Comparison of ENCODE assay signal across 8 mouse cellular contexts in the genomic region with DNA sequence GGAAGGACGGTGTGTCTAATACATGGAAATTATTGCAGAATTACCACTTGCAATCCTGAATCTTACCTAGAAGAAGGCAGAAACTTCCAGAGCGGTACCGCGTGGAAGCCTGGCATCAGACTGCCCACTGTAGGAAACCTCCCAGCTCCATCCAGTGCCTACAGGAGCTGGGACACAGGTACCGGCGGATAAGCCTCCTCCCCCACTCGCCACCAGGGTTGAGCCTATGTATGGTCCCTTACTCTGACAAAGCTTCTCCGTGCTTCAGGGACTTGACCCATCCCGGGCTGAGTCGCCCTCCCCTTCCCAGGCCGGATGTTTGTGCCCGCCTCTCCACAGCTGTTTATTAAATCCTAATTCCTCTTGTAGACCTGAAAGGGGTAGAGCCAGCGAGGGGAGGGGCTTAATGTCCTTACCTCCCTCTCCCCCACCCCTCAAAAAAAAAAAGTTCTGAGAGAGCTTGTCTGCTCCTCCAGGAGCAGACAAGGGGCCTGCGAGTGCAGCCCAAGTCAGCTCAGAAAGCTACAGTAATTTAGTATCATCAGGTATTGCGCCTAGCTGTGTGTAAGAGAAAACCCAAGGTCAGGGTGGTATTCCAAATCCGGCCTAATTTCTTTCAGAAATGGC. TPM values are rescaled to one million over a fixed set of nuclear protein-coding genes. Genes with fewer than 3 reads are reported as not detected.
DNase-seq lines count a peak whose midpoint lies in the region; ATAC-seq and TF ChIP-seq lines count a peak whose summit lies in the region.

No protein-coding gene starts in this region.

- peak overlapping the region; percentile 59 for H3K9ac ChIP-seq in limb, embryonic 13.5 days
- peak overlapping the region; percentile 51 for H3K9ac ChIP-seq in midbrain, embryonic 16.5 days (ENCODE audit: low read depth, low read length)

- DNase-seq in kidney, adult 2 months = no peak
- DNase-seq in kidney, adult 8-10 months = no peak
- peak; percentile 30 for DNase-seq in forebrain, embryonic 10.5 days (ENCODE audit: extremely low spot score, low spot score)
- no peak for DNase-seq in layer of hippocampus, postnatal 10 days (ENCODE audit: low spot score in 2 of 2)
- no peak for DNase-seq in layer of hippocampus, adult 18-20 months (ENCODE audit: low spot score in 2 of 2)
- no peak for DNase-seq in gastrocnemius, postnatal 36 days

- peak overlapping the region; percentile 91 for H3K4me2 ChIP-seq in limb, embryonic 13.5 days (replicated peaks)
- peak overlapping the region; percentile 72 for H3K4me2 ChIP-seq in midbrain, embryonic 16.5 days (ENCODE audit: low read length)

- H3K4me3 ChIP-seq in kidney, adult 2 months (ENCODE audit: insufficient read depth, low read depth, low read length) = peak overlapping the region; percentile 4; the same call in 1 of the 2 replicates
- peak overlapping the region; percentile 54 for H3K4me3 ChIP-seq in forebrain, embryonic 10.5 days
- H3K4me3 ChIP-seq in limb, embryonic 13.5 days = peak overlapping the region; percentile 47
- H3K4me3 ChIP-seq in midbrain, embryonic 16.5 days (ENCODE audit: low read depth, low read length) = peak overlapping the region; percentile 27

- H3K36me3 ChIP-seq in kidney, adult 2 months (ENCODE audit: control insufficient read depth, insufficient read depth, low read length) = no peaks in the 10 kb centered on the region
- H3K36me3 ChIP-seq in forebrain, embryonic 10.5 days (replicated peaks) = no peaks in the 10 kb centered on the region
- H3K36me3 ChIP-seq in limb, embryonic 13.5 days = no peaks in the 10 kb centered on the region
- no peaks in the 10 kb centered on the region for H3K36me3 ChIP-seq in midbrain, embryonic 16.5 days (ENCODE audit: control insufficient read depth, insufficient read depth, low read length)

- TF ChIP-seq POLR2A in kidney, adult 2 months (IDR thresholded peaks at IDR 0.05; ENCODE audit: low read depth, low read length) = peak; percentile 6

- TF ChIP-seq CTCF in kidney, adult 2 months (conservative IDR thresholded peaks at IDR 0.05; ENCODE audit: insufficient read depth, insufficient read length, low read depth, low read length) = no peak

- H3K27ac ChIP-seq in kidney, adult 2 months (ENCODE audit: insufficient read depth, low read depth, low read length) = no peak overlapping the region
- H3K27ac ChIP-seq in forebrain, embryonic 10.5 days = peak overlapping the region; percentile 71
- H3K27ac ChIP-seq in limb, embryonic 13.5 days = no peak overlapping the region
- no peak overlapping the region for H3K27ac ChIP-seq in midbrain, embryonic 16.5 days (ENCODE audit: low read length)

- 48% methylated on average over 16 of the region's 16 CpGs for WGBS in kidney, adult 2 months
- 18% methylated on average over 16 of the region's 16 CpGs for WGBS in forebrain, embryonic 10.5 days
- 17% methylated on average over 16 of the region's 16 CpGs for WGBS in limb, embryonic 13.5 days
- 20% methylated on average over 16 of the region's 16 CpGs for WGBS in midbrain, embryonic 16.5 days

- H3K9me3 ChIP-seq in forebrain, embryonic 10.5 days = no peaks in the 10 kb centered on the region
- H3K9me3 ChIP-seq in limb, embryonic 13.5 days = no peaks in the 10 kb centered on the region
- no peaks in the 10 kb centered on the region for H3K9me3 ChIP-seq in midbrain, embryonic 16.5 days (replicated peaks; ENCODE audit: control insufficient read depth, low read length, poor library complexity, severe bottlenecking)

- no peaks in the 10 kb centered on the region for H3K27me3 ChIP-seq in kidney, adult 2 months (replicated peaks; ENCODE audit: control insufficient read depth, insufficient read depth, low read length)
- peaks cover 3% of the 10 kb centered on the region; the same call in 1 of the 2 replicates for H3K27me3 ChIP-seq in forebrain, embryonic 10.5 days (ENCODE audit: poor library complexity, severe bottlenecking)
- H3K27me3 ChIP-seq in limb, embryonic 13.5 days = no peaks in the 10 kb centered on the region
- 0 out of 2 replicates have a peak, but pooled peaks cover 2% of the 10 kb centered on the region for H3K27me3 ChIP-seq in midbrain, embryonic 16.5 days (ENCODE audit: control insufficient read depth, insufficient read depth, low read depth, low read length)

- ATAC-seq in limb, embryonic 13.5 days (ENCODE audit: low FRiP score, low read depth) = peak; percentile 24; the same call in 1 of the 2 replicates
- no peak for ATAC-seq in midbrain, embryonic 16.5 days

- H3K4me1 ChIP-seq in kidney, adult 2 months (ENCODE audit: control insufficient read depth, insufficient read depth, low read length) = no peaks in the 10 kb centered on the region; the same call in 1 of the 2 replicates
- peaks cover 18% of the 10 kb centered on the region for H3K4me1 ChIP-seq in forebrain, embryonic 10.5 days
- peaks cover 11% of the 10 kb centered on the region for H3K4me1 ChIP-seq in limb, embryonic 13.5 days
- peaks cover 4% of the 10 kb centered on the region; the same call in 1 of the 2 replicates for H3K4me1 ChIP-seq in midbrain, embryonic 16.5 days (ENCODE audit: control insufficient read depth, insufficient read depth, low read length)

- intact Hi-C loops in gastrocnemius, postnatal 36 days (cut with DNase I) = loop anchor here (2.0 kb wide), 1 partner anchor 97 kb away; no protein-coding TSS in a partner anchor

RNA-seq across cellular contexts. Expression of gene Hnf1a, which starts 9.3 kb away (rescaled TPM):
- 24.2 and 29.5 TPM in 2 replicates for polyA plus RNA-seq in kidney, adult 2 months (2012; rRNA removed)
- not detected in 2 replicates for polyA plus RNA-seq in forebrain, embryonic 10.5 days (2016; fragmentation: Nextera tagmentation; extraction: Ambion mirVana)
- 0.05 TPM in 1 of 2 replicates, not detected in the other for polyA plus RNA-seq in limb, embryonic 13.5 days (2015; fragmentation: Nextera tagmentation; extraction: Ambion mirVana)
- 0.05 TPM in 1 of 2 replicates, not detected in the other for polyA plus RNA-seq in midbrain, embryonic 16.5 days (2015; fragmentation: Nextera tagmentation; extraction: Ambion mirVana)
- total RNA-seq in layer of hippocampus, postnatal 10 days (2021) = not detected
- total RNA-seq in layer of hippocampus, adult 18-20 months (2021) = not detected
- not detected for total RNA-seq in gastrocnemius, postnatal 36 days (2021)

RNA-seq across cellular contexts. Expression of gene Sppl3, which starts 30.7 kb away (rescaled TPM):
- polyA plus RNA-seq in kidney, adult 2 months (2012; rRNA removed) = 51.5 and 57.0 TPM in 2 replicates
- polyA plus RNA-seq in forebrain, embryonic 10.5 days (2016; fragmentation: Nextera tagmentation; extraction: Ambion mirVana) = 11.8 and 13.3 TPM in 2 replicates
- polyA plus RNA-seq in limb, embryonic 13.5 days (2015; fragmentation: Nextera tagmentation; extraction: Ambion mirVana) = 16.2 and 17.3 TPM in 2 replicates
- polyA plus RNA-seq in midbrain, embryonic 16.5 days (2015; fragmentation: Nextera tagmentation; extraction: Ambion mirVana) = 18.2 and 18.4 TPM in 2 replicates
- total RNA-seq in layer of hippocampus, postnatal 10 days (2021) = 100 to 1,000 TPM in 1 of 2 experiments, 10 to 100 TPM in 1; 97.4 to 104 TPM
- 10 to 100 TPM; 76.9 to 77.9 TPM for total RNA-seq in layer of hippocampus, adult 18-20 months (2021)
- 10 to 100 TPM; 19.6 to 21.3 TPM for total RNA-seq in gastrocnemius, postnatal 36 days (2021)

RNA-seq across cellular contexts. Expression of gene 2210016L21Rik, which starts 38.3 kb away (rescaled TPM):
- polyA plus RNA-seq in kidney, adult 2 months (2012; rRNA removed) = 23.5 and 26.1 TPM in 2 replicates
- 41.5 and 43.3 TPM in 2 replicates for polyA plus RNA-seq in forebrain, embryonic 10.5 days (2016; fragmentation: Nextera tagmentation; extraction: Ambion mirVana)
- 73.3 and 73.9 TPM in 2 replicates for polyA plus RNA-seq in limb, embryonic 13.5 days (2015; fragmentation: Nextera tagmentation; extraction: Ambion mirVana)
- 117 and 132 TPM in 2 replicates for polyA plus RNA-seq in midbrain, embryonic 16.5 days (2015; fragmentation: Nextera tagmentation; extraction: Ambion mirVana)
- total RNA-seq in layer of hippocampus, postnatal 10 days (2021) = 100 to 1,000 TPM; 181 to 193 TPM
- total RNA-seq in layer of hippocampus, adult 18-20 months (2021) = 100 to 1,000 TPM; 228 to 232 TPM
- 10 to 100 TPM; 19.2 to 23.1 TPM for total RNA-seq in gastrocnemius, postnatal 36 days (2021)

RNA-seq across cellular contexts. Expression of gene Oasl1, which starts 57.2 kb away (rescaled TPM):
- polyA plus RNA-seq in kidney, adult 2 months (2012; rRNA removed) = 4.3 and 5.7 TPM in 2 replicates
- not detected in 2 replicates for polyA plus RNA-seq in forebrain, embryonic 10.5 days (2016; fragmentation: Nextera tagmentation; extraction: Ambion mirVana)
- polyA plus RNA-seq in limb, embryonic 13.5 days (2015; fragmentation: Nextera tagmentation; extraction: Ambion mirVana) = 0.49 and 0.62 TPM in 2 replicates
- polyA plus RNA-seq in midbrain, embryonic 16.5 days (2015; fragmentation: Nextera tagmentation; extraction: Ambion mirVana) = 0.40 TPM in 1 of 2 replicates, not detected in the other
- total RNA-seq in layer of hippocampus, postnatal 10 days (2021) = under 1 TPM in 1 of 2 experiments, not detected in 1; 0.56 TPM
- not detected for total RNA-seq in layer of hippocampus, adult 18-20 months (2021)
- total RNA-seq in gastrocnemius, postnatal 36 days (2021) = under 1 TPM in 1 of 2 experiments, not detected in 1; 0.59 TPM

Comparison
In these comparisons a context has a peak if more than half of its experiments do, and no peak if none do; other contexts are left out.
1. H3K4me3 ChIP-seq: peak in every context shown above with its lines; median percentile 54 in forebrain, embryonic 10.5 days; 47 in limb, embryonic 13.5 days; 27 in midbrain, embryonic 16.5 days; 4 in kidney, adult 2 months.
2. RNA of gene Hnf1a, which starts 9.3 kb away (polyA plus RNA-seq): 24.2 to 29.5 TPM in kidney, adult 2 months; 0.05 TPM in midbrain, embryonic 16.5 days, 0.05 TPM in limb, embryonic 13.5 days and not detected in forebrain, embryonic 10.5 days; every median in the first group is over 10 times any median in the second.